9 mouse cellular contexts compared by ENCODE assay signal in the genomic region with DNA sequence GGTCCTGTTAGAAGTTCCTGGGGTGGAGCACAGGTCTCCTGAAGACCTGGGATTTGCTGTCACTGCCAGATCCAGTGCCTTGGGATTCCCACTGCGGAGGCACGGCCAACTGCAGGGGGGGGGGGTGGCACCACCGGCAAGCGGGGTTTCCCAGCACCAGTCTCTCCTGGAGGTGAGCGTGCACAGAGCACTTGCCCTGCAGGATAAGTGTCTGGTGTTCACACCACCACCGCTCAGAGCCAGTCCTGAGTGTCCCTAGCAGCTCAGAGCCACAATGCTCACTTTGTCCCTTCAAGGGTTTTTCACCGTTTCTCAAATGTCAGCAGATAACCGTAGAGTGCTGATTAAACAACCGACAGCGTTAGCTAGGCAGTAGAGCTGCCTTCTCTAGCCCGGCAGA. TPM values are rescaled to one million over a fixed set of nuclear protein-coding genes. Genes with fewer than 3 reads are reported as not detected.
DNase-seq lines count a peak whose midpoint lies in the region; ATAC-seq and TF ChIP-seq lines count a peak whose summit lies in the region.
"Had no signal": no experiment of that assay in that cellular context is flagged by ENCODE, and none has a peak within 500 bp of the region (broad histone marks: within the 10 kb centered on the region; RNA-seq: fewer than 3 reads in every experiment).

No protein-coding gene starts in this region.

- H3K9ac ChIP-seq in forebrain, embryonic 12.5 days = peak overlapping the region; percentile 25; the same call in 1 of the 2 replicates
- H3K9ac ChIP-seq in neural tube, embryonic 13.5 days = no peak overlapping the region

- TF ChIP-seq CTCF in layer of hippocampus, adult 2 months (conservative IDR thresholded peaks at IDR 0.05) = no peak

- WGBS in forebrain, embryonic 12.5 days = 16% methylated on average over 11 of the region's 11 CpGs
- 29% methylated on average over 11 of the region's 11 CpGs for whole genome bisulfite sequencing in limb, embryonic 10.5 days
- 15% methylated on average over 11 of the region's 11 CpGs for WGBS in neural tube, embryonic 13.5 days

- H3K4me3 ChIP-seq in layer of hippocampus, adult 2 months = peak overlapping the region; percentile 27
- H3K4me3 ChIP-seq in forebrain, embryonic 12.5 days (replicated peaks) = no peak overlapping the region
- no peak overlapping the region for H3K4me3 ChIP-seq in limb, embryonic 10.5 days
- no peak overlapping the region for H3K4me3 ChIP-seq in neural tube, embryonic 13.5 days

- H3K36me3 ChIP-seq in forebrain, embryonic 12.5 days (replicated peaks) = no peaks in the 10 kb centered on the region
- H3K36me3 ChIP-seq in limb, embryonic 10.5 days = no peaks in the 10 kb centered on the region
- H3K36me3 ChIP-seq in neural tube, embryonic 13.5 days = no peaks in the 10 kb centered on the region

- H3K4me2 ChIP-seq in forebrain, embryonic 12.5 days = peak overlapping the region; percentile 36
- peak overlapping the region; percentile 36 for H3K4me2 ChIP-seq in neural tube, embryonic 13.5 days

- H3K9me3 ChIP-seq in forebrain, embryonic 12.5 days = no peaks in the 10 kb centered on the region
- no peaks in the 10 kb centered on the region for H3K9me3 ChIP-seq in limb, embryonic 10.5 days (replicated peaks)
- no peaks in the 10 kb centered on the region for H3K9me3 ChIP-seq in neural tube, embryonic 13.5 days

- ATAC-seq in forebrain, embryonic 12.5 days (ENCODE audit: low FRiP score) = peak; percentile 54; the same call in 1 of the 2 replicates
- ATAC-seq in neural tube, embryonic 13.5 days (ENCODE audit: low read depth) = no peak
- no peak for ATAC-seq in monocyte, adult 5-6 weeks (replicated peaks; ENCODE audit: insufficient number of reproducible peaks, low FRiP score, low TSS enrichment, poor library complexity, severe bottlenecking)

- no peak overlapping the region for H3K27ac ChIP-seq in layer of hippocampus, adult 2 months
- no peak overlapping the region for H3K27ac ChIP-seq in forebrain, embryonic 12.5 days
- peak overlapping the region; percentile 53 for H3K27ac ChIP-seq in limb, embryonic 10.5 days
- no peak overlapping the region for H3K27ac ChIP-seq in neural tube, embryonic 13.5 days (replicated peaks)

- H3K4me1 ChIP-seq in forebrain, embryonic 12.5 days = peaks cover 14% of the 10 kb centered on the region
- H3K4me1 ChIP-seq in limb, embryonic 10.5 days = peaks cover 12% of the 10 kb centered on the region
- H3K4me1 ChIP-seq in neural tube, embryonic 13.5 days (replicated peaks) = peaks cover 15% of the 10 kb centered on the region

- no peak for DNase-seq in layer of hippocampus, adult 2 months (ENCODE audit: low spot score in 2 of 2)
- DNase-seq in layer of hippocampus, postnatal 10 days (ENCODE audit: low spot score in 2 of 2) = no peak
- no peak for DNase-seq in limb, embryonic 10.5 days (ENCODE audit: low spot score)
- no peak for DNase-seq in right cerebral cortex, postnatal 4 days
- DNase-seq in layer of hippocampus, adult 8-10 months (ENCODE audit: low spot score in 2 of 2) = no peak
- DNase-seq: thymus, postnatal 14 days had no signal

- H3K27me3 ChIP-seq in forebrain, embryonic 12.5 days = no peaks in the 10 kb centered on the region
- H3K27me3 ChIP-seq in limb, embryonic 10.5 days (ENCODE audit: low read depth, poor library complexity, severe bottlenecking) = 0 out of 2 replicates have a peak, but pooled peaks cover 4% of the 10 kb centered on the region
- H3K27me3 ChIP-seq in neural tube, embryonic 13.5 days = no peaks in the 10 kb centered on the region

RNA-seq across cellular contexts. Expression of a gene that starts 22.7 kb away (rescaled TPM):
- total RNA-seq in layer of hippocampus, adult 2 months (2021) = 10 to 100 TPM in 1 of 2 experiments, 1 to 10 TPM in 1; 9.4 to 10.0 TPM
- total RNA-seq in layer of hippocampus, postnatal 10 days (2021) = 1 to 10 TPM; 6.1 to 7.0 TPM
- 10.9 and 11.0 TPM in 2 replicates for polyA plus RNA-seq in forebrain, embryonic 12.5 days (2016; fragmentation: Nextera tagmentation; extraction: Ambion mirVana)
- polyA plus RNA-seq in limb, embryonic 10.5 days (2016; fragmentation: Nextera tagmentation; extraction: Ambion mirVana) = 5.2 and 5.6 TPM in 2 replicates
- 9.1 and 9.4 TPM in 2 replicates for polyA plus RNA-seq in neural tube, embryonic 13.5 days (2015; fragmentation: Nextera tagmentation; extraction: Ambion mirVana)
- total RNA-seq in monocyte, adult 5-6 weeks (2017) = 5.9 to 13.0 TPM (median 7.0 TPM) in 3 replicates
- 10 to 100 TPM in 2 of 4 experiments, 1 to 10 TPM in 2; 8.3 to 11.7 (median 10.1) TPM for total RNA-seq in layer of hippocampus, adult 8-10 months (2022)

RNA-seq across cellular contexts. Expression of a gene that starts 42.4 kb away (rescaled TPM):
- total RNA-seq in layer of hippocampus, adult 2 months (2021) = 10 to 100 TPM; 30.1 to 30.5 TPM
- 10 to 100 TPM; 27.3 to 28.6 TPM for total RNA-seq in layer of hippocampus, postnatal 10 days (2021)
- polyA plus RNA-seq in forebrain, embryonic 12.5 days (2016; fragmentation: Nextera tagmentation; extraction: Ambion mirVana) = 81.4 and 82.7 TPM in 2 replicates
- polyA plus RNA-seq in limb, embryonic 10.5 days (2016; fragmentation: Nextera tagmentation; extraction: Ambion mirVana) = 93.2 and 99.6 TPM in 2 replicates
- polyA plus RNA-seq in neural tube, embryonic 13.5 days (2015; fragmentation: Nextera tagmentation; extraction: Ambion mirVana) = 56.6 and 61.0 TPM in 2 replicates
- 121 to 170 TPM (median 151 TPM) in 3 replicates for total RNA-seq in monocyte, adult 5-6 weeks (2017)
- total RNA-seq in layer of hippocampus, adult 8-10 months (2022) = 10 to 100 TPM; 29.5 to 32.2 (median 31.1) TPM
